Mouse (Mus musculus) liver, adult 2 months (tissue): ENCODE measurements around the gene Ndufs4. TPM values are rescaled to one million over a fixed set of nuclear protein-coding genes. Genes with fewer than 3 reads are reported as not detected.

Experiments
- DNase-seq: peaks from one replicate; pipeline ENCODE4 v3.0.0-alpha.2; 2011; ENCODE audit warnings: low read depth, low spot score; ENCODE audit errors: extremely low read depth
- H3K27ac ChIP-seq: fragments of 200-500 bp; replicated peaks from 2 replicates; pipeline ENCODE4 v1.5.1; 2012; ENCODE audit warnings: low read depth, mild to moderate bottlenecking, control low read depth, inconsistent platforms, low read length; ENCODE audit not compliant: insufficient read depth
- H3K27me3 ChIP-seq: fragments of 200-500 bp; 2 replicates; pipeline ENCODE4 v1.6.1; 2012; ENCODE audit warnings: mild to moderate bottlenecking, moderate library complexity, low read length, inconsistent platforms; ENCODE audit not compliant: control insufficient read depth, insufficient read depth
- H3K36me3 ChIP-seq: fragments of 200-500 bp; 2 replicates; pipeline ENCODE4 v1.6.1; 2012; ENCODE audit warnings: low read length, inconsistent platforms; ENCODE audit not compliant: control insufficient read depth, insufficient read depth
- H3K4me1 ChIP-seq: fragments of 200-500 bp; 2 replicates; pipeline ENCODE4 v1.6.1; 2011; ENCODE audit warnings: low read length; ENCODE audit not compliant: control insufficient read depth, insufficient read depth
- H3K4me3 ChIP-seq: fragments of 200-500 bp; 2 replicates; pipeline ENCODE4 v1.5.1; 2011; ENCODE audit warnings: low read depth, mild to moderate bottlenecking, control low read depth, low read length, moderate library complexity; ENCODE audit not compliant: insufficient read depth
- H3K79me2 ChIP-seq: fragments of 200-500 bp; 2 replicates; pipeline ENCODE4 v1.6.1; 2012; ENCODE audit warnings: inconsistent platforms, mild to moderate bottlenecking, low read length, moderate library complexity; ENCODE audit not compliant: control insufficient read depth, insufficient read depth
- H3K9ac ChIP-seq: fragments of 200-500 bp; 2 replicates; pipeline ENCODE4 v1.6.1; 2012; ENCODE audit warnings: low read depth, mild to moderate bottlenecking, control low read depth, inconsistent platforms, low read length
- CTCF ChIP-seq: fragments of 200-500 bp; IDR thresholded peaks from 2 replicates; pipeline ENCODE4 v1.5.1; 2011; ENCODE audit warnings: low read depth, low read length, control low read depth
- POLR2A ChIP-seq: fragments of 200-500 bp; IDR thresholded peaks from 2 replicates; pipeline ENCODE4 v1.6.1; 2011; ENCODE audit warnings: low read length, control low read depth; ENCODE audit not compliant: insufficient read depth; ENCODE audit errors: extremely low read depth
- WGBS: fragments of 180-500 bp; shearing (Covaris S2); methylation state at CpG from one replicate; pipeline ENCODE4 v1.1.7; 2018; 5-methylcytosine and 5-hydroxymethylcytosine counted together
- polyA plus RNA-seq: library from polyadenylated mRNA; depleted of rRNA; stranded (reverse); fragments of >200 nt; gene quantifications from 2 replicates; pipeline ENCODE4 v1.2.3, GENCODE M21; 2012
- total RNA-seq: library from RNA; depleted of rRNA; stranded (reverse); fragments of >200 nt; gene quantifications from 2 replicates; pipeline ENCODE4 v1.2.3, GENCODE M21; 2014

Ndufs4 gene
- total and polyA plus RNA-seq, 2 experiments: 70.5 to 172 TPM

DNA sequence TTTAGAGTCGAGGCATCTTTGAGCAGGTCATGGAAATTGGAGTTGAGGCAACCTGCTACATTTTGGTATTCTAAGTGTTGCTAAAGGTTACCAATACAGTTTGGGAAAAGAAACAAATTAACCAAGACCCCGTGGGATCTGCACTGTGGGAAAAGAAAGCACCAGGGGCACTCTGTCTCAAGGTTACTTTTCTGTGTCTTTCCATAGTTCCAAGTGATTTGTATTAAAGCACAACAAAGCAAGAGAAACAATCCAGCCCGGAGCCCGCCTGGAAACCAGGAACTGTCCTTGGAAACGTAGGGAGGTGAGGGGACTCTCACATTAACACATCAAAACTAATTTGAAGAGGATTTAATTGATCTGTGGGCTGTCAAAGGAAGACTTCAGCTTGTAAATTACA is 18.8 kb upstream of the Ndufs4 start:
- Histone ChIP-seq H3K79me2 (no peaks in the 10 kb centered on the region), H3K27ac (no peak overlapping the region), H3K27me3 (no peaks in the 10 kb centered on the region), H3K4me1 (no peaks in the 10 kb centered on the region), H3K36me3 (no peaks in the 10 kb centered on the region), H3K4me3 (no peak overlapping the region), H3K9ac (no peak overlapping the region)
- DNase-seq: no peak
- TF ChIP-seq POLR2A (no peak), CTCF (no peak)
- 50% methylated on average over 5 of the region's 5 CpGs for WGBS

DNA sequence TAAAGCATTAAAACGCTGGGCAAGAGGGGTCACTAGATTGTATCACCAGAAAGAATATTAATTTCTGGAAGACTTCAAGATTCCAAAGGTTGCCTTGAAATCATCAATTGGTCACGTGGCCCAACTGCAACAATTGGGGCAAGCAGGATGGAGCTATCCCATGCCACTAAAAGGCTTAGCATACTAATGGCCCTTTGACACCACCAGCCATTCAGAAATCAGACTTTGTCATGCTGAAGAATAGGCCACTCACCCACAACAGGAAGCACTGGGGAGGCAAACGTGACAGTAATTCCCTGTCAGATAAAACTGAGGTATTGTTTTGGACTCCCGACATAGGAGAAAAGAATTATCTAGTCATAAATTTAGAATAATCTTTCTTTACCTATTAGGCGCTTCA is 18.4 kb upstream of the Ndufs4 start:
- no peak for DNase-seq
- H3K4me1 ChIP-seq: no peaks in the 10 kb centered on the region
- no peak overlapping the region for H3K27ac ChIP-seq
- H3K4me3 ChIP-seq: no peak overlapping the region
- WGBS: 61% methylated on average over 5 of the region's 5 CpGs
- no peaks in the 10 kb centered on the region for H3K79me2 ChIP-seq
- no peaks in the 10 kb centered on the region for H3K36me3 ChIP-seq
- H3K27me3 ChIP-seq: no peaks in the 10 kb centered on the region
- no peak for TF ChIP-seq POLR2A
- TF ChIP-seq CTCF: no peak
- no peak overlapping the region for H3K9ac ChIP-seq

DNA sequence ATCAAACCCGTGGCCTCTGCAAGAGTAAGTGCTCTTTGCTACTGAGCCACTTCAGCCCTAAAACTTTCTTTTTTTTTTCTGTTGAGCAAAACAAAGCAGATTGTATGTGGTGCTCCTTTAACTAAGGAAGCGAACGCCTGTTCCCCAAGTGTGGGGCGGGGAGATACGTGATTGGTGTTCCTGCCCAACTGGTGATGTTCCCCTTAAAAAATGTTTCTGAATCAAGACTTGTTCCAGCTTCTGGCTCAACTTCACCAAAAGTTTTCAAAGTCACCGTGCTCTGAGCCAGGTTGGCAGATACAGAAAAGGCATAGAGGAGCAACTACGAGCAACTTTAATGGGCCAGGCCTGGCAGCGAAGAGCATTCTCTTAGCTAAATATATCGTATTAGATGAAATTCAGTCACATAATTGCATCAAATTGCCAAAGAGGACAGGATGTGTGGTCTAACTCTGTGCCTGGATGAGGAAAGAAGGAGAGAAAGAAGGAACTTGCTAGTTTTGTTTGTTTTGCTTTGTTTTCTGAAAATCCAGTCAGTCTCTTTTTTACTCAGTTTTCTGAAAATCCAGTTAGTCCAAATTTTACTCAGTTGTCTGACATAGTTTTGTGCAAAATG is 17.1 kb upstream of the Ndufs4 start:
- WGBS: 93% methylated on average over 9 of the region's 9 CpGs
- TF ChIP-seq POLR2A: no peak
- TF ChIP-seq CTCF: no peak
- no peak overlapping the region for H3K27ac ChIP-seq
- no peaks in the 10 kb centered on the region for H3K79me2 ChIP-seq
- no peaks in the 10 kb centered on the region for H3K36me3 ChIP-seq
- no peak for DNase-seq
- no peaks in the 10 kb centered on the region for H3K27me3 ChIP-seq
- no peak overlapping the region for H3K9ac ChIP-seq
- no peaks in the 10 kb centered on the region for H3K4me1 ChIP-seq
- no peak overlapping the region for H3K4me3 ChIP-seq

DNA sequence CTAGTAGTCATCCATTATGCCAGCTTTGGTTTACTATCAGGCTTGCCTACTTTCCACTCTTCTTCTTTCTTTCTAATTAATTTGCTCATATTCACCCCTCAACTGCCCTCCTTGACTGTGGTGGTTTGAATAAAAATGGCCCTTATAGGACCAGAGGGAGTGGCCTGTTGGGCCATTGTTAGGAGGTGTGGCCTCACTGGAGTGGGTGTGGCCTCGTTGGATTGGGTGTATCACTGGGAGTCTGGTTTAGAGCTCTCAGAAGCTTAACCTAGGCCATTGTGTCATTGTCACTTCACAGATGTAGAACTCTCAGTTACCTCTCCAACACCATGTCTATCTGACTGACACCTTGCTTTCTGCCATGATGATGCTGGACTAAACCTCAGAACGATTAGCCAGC is 10.8 kb upstream of the Ndufs4 start:
- no peak for DNase-seq
- no peaks in the 10 kb centered on the region for H3K4me1 ChIP-seq
- no peaks in the 10 kb centered on the region for H3K27me3 ChIP-seq
- TF ChIP-seq CTCF: no peak
- no peak for TF ChIP-seq POLR2A
- H3K36me3 ChIP-seq: no peaks in the 10 kb centered on the region
- no peak overlapping the region for H3K9ac ChIP-seq
- H3K4me3 ChIP-seq: no peak overlapping the region
- H3K27ac ChIP-seq: no peak overlapping the region
- WGBS: 75% methylated on average over 2 of the region's 2 CpGs
- H3K79me2 ChIP-seq: no peaks in the 10 kb centered on the region

DNA sequence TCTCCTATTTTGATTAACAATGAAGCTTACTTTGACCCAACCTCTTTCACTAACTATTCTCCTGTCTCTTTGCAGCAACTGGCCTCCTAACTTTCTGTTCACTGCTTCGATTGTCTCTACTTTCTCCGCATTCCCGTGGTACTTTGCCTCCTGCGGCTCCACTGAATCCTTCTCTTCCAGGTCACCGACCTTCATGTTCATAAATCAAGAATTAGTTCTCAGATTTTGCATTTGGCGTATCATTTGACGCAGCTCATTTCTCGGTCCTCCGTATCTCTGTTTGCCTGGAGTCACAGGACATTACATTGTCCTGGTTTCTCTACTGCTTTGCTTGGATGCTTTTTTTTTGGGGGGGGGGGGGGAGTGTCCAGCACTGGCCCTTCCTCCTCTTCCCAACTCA is 9.2 kb upstream of the Ndufs4 start:
- Histone ChIP-seq H3K27ac (no peak overlapping the region), H3K27me3 (no peaks in the 10 kb centered on the region)

DNA sequence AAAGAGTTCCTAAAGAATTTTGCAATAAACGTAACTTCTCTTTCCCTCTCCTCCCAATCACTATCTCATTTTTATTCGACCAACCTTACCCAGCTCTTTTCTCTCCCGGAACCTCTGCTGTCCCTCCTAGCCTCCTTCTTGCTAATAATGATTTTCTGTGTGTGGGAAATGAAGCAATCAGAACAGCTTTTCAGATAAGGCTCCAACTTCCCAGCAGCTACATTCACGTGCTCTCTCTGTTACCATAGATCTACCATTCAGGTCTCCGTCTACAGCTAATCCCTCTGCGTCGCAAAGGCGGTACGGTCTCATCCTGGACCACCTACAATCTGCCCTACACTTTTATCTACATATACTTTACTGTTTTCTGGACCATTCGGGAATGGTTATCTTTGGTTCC is 8.8 kb upstream of the Ndufs4 start:
- no peak for DNase-seq
- H3K27me3 ChIP-seq: no peaks in the 10 kb centered on the region
- no peaks in the 10 kb centered on the region for H3K4me1 ChIP-seq
- H3K4me3 ChIP-seq: no peak overlapping the region
- 73% methylated on average over 10 of the region's 10 CpGs for WGBS
- no peaks in the 10 kb centered on the region for H3K79me2 ChIP-seq
- no peak overlapping the region for H3K27ac ChIP-seq
- H3K36me3 ChIP-seq: no peaks in the 10 kb centered on the region
- no peak for TF ChIP-seq POLR2A
- TF ChIP-seq CTCF: no peak
- H3K9ac ChIP-seq: no peak overlapping the region

More for the DNA sequence above, 9.2 kb upstream of the Ndufs4 start:
- Histone ChIP-seq H3K4me3 (no peak overlapping the region), H3K9ac (no peak overlapping the region), H3K4me1 (no peaks in the 10 kb centered on the region), H3K36me3 (no peaks in the 10 kb centered on the region), H3K79me2 (no peaks in the 10 kb centered on the region)
- WGBS: 86% methylated on average over 9 of the region's 9 CpGs
- TF ChIP-seq CTCF (no peak), POLR2A (no peak)
- no peak for DNase-seq
